Mouse (Mus musculus) forebrain, embryonic 15.5 days (tissue): ENCODE measurements around the gene Vmn2r74. TPM values are rescaled to one million over a fixed set of nuclear protein-coding genes. Genes with fewer than 3 reads are reported as not detected.

ENCODE experiments used
- ATAC-seq: fragments of 200-750 bp; cut with Nextera tagmentation; replicated peaks from 2 replicates; pipeline ENCODE4 v1.8.0; 2017; ENCODE audit warnings: mild to moderate bottlenecking, moderate TSS enrichment, moderate library complexity
- H3K27ac ChIP-seq: fragments of 300-500 bp; sonication (generic); replicated peaks from 2 replicates; pipeline ENCODE4 v1.5.1; 2015; ENCODE audit warnings: mild to moderate bottlenecking, inconsistent platforms
- H3K27me3 ChIP-seq: fragments of 300-500 bp; sonication (generic); 2 replicates; pipeline ENCODE4 v1.6.1; 2015; ENCODE audit warnings: inconsistent platforms
- H3K36me3 ChIP-seq: fragments of 300-500 bp; sonication (generic); 2 replicates; pipeline ENCODE4 v1.6.1; 2015; ENCODE audit warnings: mild to moderate bottlenecking, inconsistent platforms
- H3K4me1 ChIP-seq: fragments of 300-500 bp; sonication (generic); 2 replicates; pipeline ENCODE4 v1.6.1; 2015; ENCODE audit warnings: inconsistent platforms
- H3K4me2 ChIP-seq: fragments of 300-500 bp; sonication (generic); replicated peaks from 2 replicates; pipeline ENCODE4 v1.6.1; 2015; ENCODE audit warnings: mild to moderate bottlenecking, inconsistent platforms
- H3K4me3 ChIP-seq: fragments of 300-500 bp; sonication (generic); 2 replicates; pipeline ENCODE4 v1.5.1; 2015; ENCODE audit warnings: mild to moderate bottlenecking, inconsistent platforms
- H3K9ac ChIP-seq: fragments of 300-500 bp; sonication (generic); replicated peaks from 2 replicates; pipeline ENCODE4 v1.6.1; 2015; ENCODE audit warnings: mild to moderate bottlenecking, inconsistent platforms
- H3K9me3 ChIP-seq: fragments of 300-500 bp; sonication (generic); 2 replicates; pipeline ENCODE4 v1.6.1; 2016; ENCODE audit warnings: inconsistent platforms
- WGBS: fragments of 180-500 bp; shearing (Covaris S2); methylation state at CpG from one replicate; pipeline ENCODE4 v1.1.7; 2015; ENCODE audit warnings: mixed read lengths; 5-methylcytosine and 5-hydroxymethylcytosine counted together
- polyA plus RNA-seq: library from polyadenylated mRNA; unstranded; fragments of >200 nt; fragmentation: Nextera tagmentation; extraction: Ambion mirVana; gene quantifications from 2 replicates; pipeline ENCODE4 v1.2.1, GENCODE M21; 2015

Gene Vmn2r74
- not detected in 2 replicates for polyA plus RNA-seq

DNA sequence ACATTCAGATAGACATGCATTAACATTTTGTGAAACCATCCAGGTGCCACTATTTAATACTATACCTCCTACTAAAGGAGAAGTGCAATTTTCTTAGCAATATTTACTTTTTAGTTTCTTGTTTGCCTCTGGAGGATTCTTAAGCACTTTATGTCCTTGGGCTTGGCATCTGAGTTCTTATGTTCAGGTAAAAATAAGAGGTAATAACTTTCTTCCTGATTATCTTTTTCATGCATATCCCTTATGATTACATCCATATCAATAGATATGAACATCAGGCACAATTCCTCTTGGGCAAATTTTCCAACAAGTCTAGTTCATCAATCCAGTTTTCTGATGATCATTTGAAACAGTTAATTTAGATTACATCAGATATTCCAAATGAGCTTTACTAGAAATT lies at the start of gene Vmn2r74:
Gene Vmn2r74, minus strand, starts transcription at position 101 of the 400 bp plus-strand sequence.
- Histone ChIP-seq H3K27ac (no peak within 1 kb of the TSS), H3K4me3 (no peak within 1 kb of the TSS), H3K36me3 (no peaks in the 10 kb centered on the region), H3K9ac (no peak within 1 kb of the TSS), H3K4me2 (no peak within 1 kb of the TSS), H3K27me3 (no peaks in the 10 kb centered on the region), H3K4me1 (no peaks in the 10 kb centered on the region), H3K9me3 (no peaks in the 10 kb centered on the region)
- no peak for ATAC-seq

DNA sequence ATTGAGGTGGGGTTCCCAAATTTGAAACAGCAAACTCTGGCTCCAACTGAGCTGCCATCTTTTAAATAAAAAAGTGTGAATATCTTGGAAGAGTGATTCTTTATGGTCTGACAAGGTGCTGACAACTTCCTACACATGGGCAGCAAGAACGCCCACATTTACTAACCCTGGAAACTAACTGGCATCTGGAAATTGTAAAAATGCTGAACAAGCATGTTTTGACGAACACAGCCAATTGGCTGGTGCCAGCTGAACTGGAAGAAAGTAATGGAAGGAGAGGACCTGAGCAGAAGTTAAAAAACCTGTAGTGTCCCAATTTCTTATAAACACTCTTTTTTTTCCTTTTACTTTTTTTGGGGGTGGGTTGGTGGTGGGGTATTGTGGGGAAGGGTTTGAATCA lies 46.1 kb upstream of the Vmn2r74 start:
- Histone ChIP-seq H3K9me3 (peaks cover 14% of the 10 kb centered on the region), H3K36me3 (no peaks in the 10 kb centered on the region), H3K27ac (no peak overlapping the region), H3K4me3 (no peak overlapping the region), H3K9ac (no peak overlapping the region), H3K27me3 (no peaks in the 10 kb centered on the region), H3K4me2 (no peak overlapping the region), H3K4me1 (no peaks in the 10 kb centered on the region)
- 89% methylated on average over 2 of the region's 2 CpGs for WGBS
- no peak for ATAC-seq

Other genes starting within 250 kb of the Vmn2r74 start
- not detected in 2 replicates for gene Vmn2r72, start 206.5 kb downstream of the Vmn2r74 start, polyA plus RNA-seq
- not detected in 2 replicates for gene Vmn2r73, start 85.4 kb downstream of the Vmn2r74 start, polyA plus RNA-seq
- gene Vmn2r75, start 210.1 kb upstream of the Vmn2r74 start, polyA plus RNA-seq: not detected in 2 replicates